Mouse (Mus musculus): ENCODE results near the gene Dnajc21. TPM values are rescaled to one million over a fixed set of nuclear protein-coding genes. Genes with fewer than 3 reads are reported as not detected.

The Dnajc21 gene
- polyA plus RNA-seq, 1 experiment from 2014 or later, result 16.3 TPM

DNA sequence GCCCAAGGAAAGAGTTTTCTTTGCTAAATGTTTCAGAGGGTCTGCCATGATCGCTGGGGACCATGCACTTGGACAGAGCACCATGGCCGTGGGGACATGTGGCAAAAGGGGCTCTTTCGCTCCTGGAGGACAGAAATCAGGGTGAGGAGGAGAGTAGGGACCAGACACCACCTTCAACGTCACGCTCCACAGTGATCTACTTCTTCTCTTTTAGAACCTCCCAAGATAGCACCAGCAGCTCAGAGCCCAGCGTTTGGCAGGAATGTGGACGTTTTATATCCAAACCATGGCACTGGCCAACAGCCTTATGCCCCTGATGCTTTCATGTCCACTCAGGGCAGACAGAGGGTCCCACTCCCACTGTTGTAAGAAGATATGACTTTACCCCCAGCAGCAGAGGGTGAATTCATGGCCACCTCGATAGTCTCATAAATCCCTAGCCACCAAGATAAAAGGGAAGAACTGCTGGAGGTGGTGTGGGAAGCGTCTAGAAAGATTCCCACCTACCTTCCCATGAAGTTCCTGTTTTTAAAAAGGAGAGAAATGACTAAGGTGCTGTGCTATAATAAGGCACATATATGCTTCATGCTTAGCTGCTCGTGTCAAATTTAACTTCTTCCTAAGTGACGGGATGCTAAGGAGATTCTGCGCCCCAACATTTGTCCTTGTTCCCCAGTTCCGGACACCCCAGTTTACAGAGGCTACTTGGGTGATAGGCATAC, 43.6 kb downstream of the Dnajc21 start:
- Histone ChIP-seq H3K4me2 (replicated peaks) (no peak overlapping the region), H3K27me3 (no peaks in the 10 kb centered on the region), H3K9me3 (no peaks in the 10 kb centered on the region), H3K4me1 (peaks cover 4% of the 10 kb centered on the region), H3K27ac (replicated peaks) (no peak overlapping the region), H3K36me3 (no peaks in the 10 kb centered on the region), H3K9ac (replicated peaks) (no peak overlapping the region), H3K4me3 (no peak overlapping the region)
- ATAC-seq (ENCODE audit: low FRiP score, low read depth), result no peak
- WGBS, result 94% methylated on average over 13 of the region's 13 CpGs

DNA sequence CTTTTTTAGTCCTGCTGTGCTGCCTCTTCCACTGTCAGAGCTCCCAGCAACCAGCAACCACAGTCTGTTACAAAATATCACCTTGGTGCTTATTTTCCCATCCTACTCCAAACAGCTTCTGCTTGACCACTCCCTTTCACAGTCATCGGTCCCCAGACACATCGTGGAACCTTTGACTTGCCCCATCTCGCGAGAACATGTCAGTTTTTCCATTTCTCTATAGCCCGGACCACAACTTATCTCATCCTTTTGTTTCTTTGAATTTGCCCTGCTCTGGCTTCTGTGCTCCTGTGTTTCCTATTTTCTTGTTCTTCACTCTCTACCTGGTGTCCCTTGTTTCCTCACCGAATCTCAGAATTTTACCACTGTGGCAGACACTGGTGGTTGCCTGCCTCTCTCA, 44.2 kb downstream of the Dnajc21 start:
- ATAC-seq (ENCODE audit: low FRiP score, low read depth), result no peak
- 96% methylated on average over 6 of the region's 6 CpGs for WGBS

DNA sequence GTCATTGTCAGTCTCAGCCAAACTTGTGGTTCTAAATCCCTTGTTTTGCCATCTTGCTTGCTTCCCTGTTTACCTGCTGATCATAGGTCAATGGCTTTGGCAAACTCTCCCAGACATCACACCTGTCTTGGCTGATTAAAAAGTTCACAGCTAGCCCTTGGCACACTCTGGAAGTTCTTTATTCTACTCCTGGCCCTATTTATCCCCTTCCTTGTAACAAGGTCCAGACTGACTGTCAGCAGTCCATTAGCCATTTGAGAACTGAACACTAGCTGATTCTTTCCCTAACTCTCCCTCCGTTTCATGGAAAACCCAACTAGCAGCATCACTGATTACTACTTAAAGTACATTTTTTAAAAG, 48.6 kb downstream of the Dnajc21 start:
- Histone ChIP-seq H3K9ac (replicated peaks) (no peak overlapping the region), H3K4me3 (no peak overlapping the region), H3K27me3 (no peaks in the 10 kb centered on the region), H3K4me1 (peaks cover 12% of the 10 kb centered on the region), H3K9me3 (no peaks in the 10 kb centered on the region), H3K36me3 (no peaks in the 10 kb centered on the region), H3K27ac (replicated peaks) (no peak overlapping the region), H3K4me2 (replicated peaks) (no peak overlapping the region)
- 0 out of 2 replicates have a peak, but pooled peaks have one; percentile 29 for ATAC-seq (ENCODE audit: low FRiP score, low read depth)
- 36% methylated on average over 1 of the region's 1 CpGs for WGBS

More for the DNA sequence above, 44.2 kb downstream of the Dnajc21 start:
- Histone ChIP-seq H3K4me2 (replicated peaks) (no peak overlapping the region), H3K27me3 (no peaks in the 10 kb centered on the region), H3K27ac (replicated peaks) (no peak overlapping the region), H3K9me3 (no peaks in the 10 kb centered on the region), H3K4me1 (peaks cover 9% of the 10 kb centered on the region), H3K36me3 (no peaks in the 10 kb centered on the region), H3K9ac (replicated peaks) (no peak overlapping the region), H3K4me3 (no peak overlapping the region)

DNA sequence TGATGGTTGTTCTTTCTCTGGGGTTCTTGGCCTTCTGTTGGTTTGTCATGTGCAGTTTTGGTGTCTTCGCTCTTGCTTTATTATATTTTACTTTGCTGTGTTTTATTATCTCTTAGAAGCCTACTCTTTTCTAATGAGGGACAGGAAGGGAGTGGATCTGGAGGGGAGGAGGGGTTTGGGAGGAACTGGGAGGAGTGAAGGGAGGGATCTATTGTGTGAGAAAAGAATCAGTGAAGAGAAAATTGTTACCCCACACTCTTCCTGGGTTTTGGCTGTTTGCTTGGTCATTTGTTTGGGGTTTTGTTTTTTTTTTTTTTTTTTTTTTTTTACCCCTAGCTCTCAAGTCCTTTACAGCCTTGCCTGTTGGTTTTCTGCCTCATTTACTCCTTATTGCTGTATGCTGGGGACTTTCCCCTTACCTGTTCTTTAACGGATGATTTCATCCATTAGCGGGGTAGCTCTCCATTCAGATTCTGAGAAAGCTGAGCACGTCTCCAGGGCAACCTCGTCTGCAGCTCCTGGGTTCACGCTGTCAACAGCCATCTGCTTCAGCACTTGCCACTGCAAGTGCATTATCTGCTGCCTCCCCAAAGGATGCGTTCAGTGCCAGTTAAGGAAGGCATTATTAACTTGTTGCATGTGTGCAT, 49.1 kb downstream of the Dnajc21 start:
- no peak overlapping the region for H3K4me3 ChIP-seq
- H3K27me3 ChIP-seq, result no peaks in the 10 kb centered on the region
- ATAC-seq (ENCODE audit: low FRiP score, low read depth), result peak; percentile 81

DNA sequence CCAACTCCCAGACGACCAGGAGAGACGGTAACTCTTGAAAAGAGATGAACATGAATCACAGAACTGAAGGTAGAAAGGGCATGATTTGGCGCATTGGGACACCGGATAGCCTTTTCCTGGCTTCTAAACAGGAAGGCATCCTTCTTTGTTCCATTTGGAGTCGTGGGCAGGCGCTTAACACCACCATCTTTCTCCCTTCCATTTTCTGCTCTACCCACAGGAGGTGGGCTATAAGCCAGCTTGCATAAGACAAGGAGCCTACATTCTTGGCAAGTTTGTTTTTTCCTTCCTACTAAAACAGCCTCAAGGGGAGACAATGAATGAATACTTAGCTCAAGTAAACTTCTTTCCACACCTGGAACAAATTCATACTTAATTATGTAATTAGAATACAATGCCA, 56.7 kb downstream of the Dnajc21 start:
- H3K4me2 ChIP-seq (replicated peaks), result no peak overlapping the region
- ATAC-seq (ENCODE audit: low FRiP score, low read depth), result no peak
- no peaks in the 10 kb centered on the region for H3K27me3 ChIP-seq
- no peak overlapping the region for H3K4me3 ChIP-seq
- no peaks in the 10 kb centered on the region for H3K9me3 ChIP-seq
- 89% methylated on average over 6 of the region's 6 CpGs for WGBS
- no peak overlapping the region for H3K27ac ChIP-seq (replicated peaks)
- H3K4me1 ChIP-seq, result no peaks in the 10 kb centered on the region
- no peaks in the 10 kb centered on the region for H3K36me3 ChIP-seq
- H3K9ac ChIP-seq (replicated peaks), result no peak overlapping the region

More for the DNA sequence above, 49.1 kb downstream of the Dnajc21 start:
- H3K9me3 ChIP-seq, result no peaks in the 10 kb centered on the region
- no peak overlapping the region for H3K9ac ChIP-seq (replicated peaks)
- H3K4me2 ChIP-seq (replicated peaks), result no peak overlapping the region
- no peak overlapping the region for H3K27ac ChIP-seq (replicated peaks)
- peaks cover 12% of the 10 kb centered on the region for H3K4me1 ChIP-seq
- WGBS, result 16% methylated on average over 7 of the region's 7 CpGs
- no peaks in the 10 kb centered on the region for H3K36me3 ChIP-seq

DNA sequence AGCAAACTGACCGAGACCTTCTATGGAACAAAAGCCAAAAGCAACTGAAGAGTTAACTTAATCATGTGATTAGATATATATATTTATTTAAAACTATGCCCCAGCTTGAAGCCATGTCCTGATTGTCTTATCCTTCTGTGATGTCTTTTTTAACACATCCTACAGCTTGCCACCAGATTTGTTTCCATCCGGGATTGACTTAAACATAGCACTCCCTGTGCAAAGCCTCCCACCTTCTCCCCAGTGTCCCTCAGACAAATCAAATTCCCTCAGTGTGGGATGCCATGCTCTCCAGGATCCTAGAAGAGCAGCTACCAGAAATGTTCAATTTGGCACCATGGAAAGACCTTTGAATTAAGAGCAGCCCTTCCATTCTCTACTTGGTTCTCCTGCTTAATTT, 59.4 kb downstream of the Dnajc21 start:
- ATAC-seq (ENCODE audit: low FRiP score, low read depth), result no peak
- no peak overlapping the region for H3K4me2 ChIP-seq (replicated peaks)
- H3K4me3 ChIP-seq, result no peak overlapping the region
- H3K4me1 ChIP-seq, result no peaks in the 10 kb centered on the region
- H3K36me3 ChIP-seq, result no peaks in the 10 kb centered on the region
- no peaks in the 10 kb centered on the region for H3K27me3 ChIP-seq
- WGBS, result 82% methylated on average over 2 of the region's 2 CpGs
- no peaks in the 10 kb centered on the region for H3K9me3 ChIP-seq
- no peak overlapping the region for H3K27ac ChIP-seq (replicated peaks)
- no peak overlapping the region for H3K9ac ChIP-seq (replicated peaks)

DNA sequence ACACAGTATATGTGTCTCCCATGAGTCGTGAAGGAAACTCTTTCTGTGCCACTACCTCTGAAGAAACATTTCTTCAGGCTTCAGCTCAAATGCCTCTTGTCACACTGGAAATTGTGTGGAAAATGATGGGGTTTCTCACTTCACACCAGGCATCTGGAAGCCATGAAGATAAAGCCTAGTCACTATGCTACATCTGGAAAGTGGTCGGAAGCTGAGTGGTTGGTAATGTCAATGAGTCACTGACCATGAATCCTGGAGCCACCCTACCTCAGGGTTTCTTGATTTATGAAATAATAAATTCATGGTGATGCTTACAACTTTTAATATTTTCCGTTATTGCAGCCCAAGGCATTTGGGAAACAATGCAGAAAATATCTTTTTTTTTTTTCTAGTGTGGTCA, 60.5 kb downstream of the Dnajc21 start:
- Histone ChIP-seq H3K4me1 (no peaks in the 10 kb centered on the region), H3K9me3 (no peaks in the 10 kb centered on the region), H3K27me3 (no peaks in the 10 kb centered on the region), H3K27ac (replicated peaks) (no peak overlapping the region), H3K4me2 (replicated peaks) (no peak overlapping the region), H3K9ac (replicated peaks) (no peak overlapping the region), H3K36me3 (no peaks in the 10 kb centered on the region), H3K4me3 (no peak overlapping the region)
- ATAC-seq (ENCODE audit: low FRiP score, low read depth), result no peak
- 87% methylated on average over 3 of the region's 3 CpGs for WGBS

DNA sequence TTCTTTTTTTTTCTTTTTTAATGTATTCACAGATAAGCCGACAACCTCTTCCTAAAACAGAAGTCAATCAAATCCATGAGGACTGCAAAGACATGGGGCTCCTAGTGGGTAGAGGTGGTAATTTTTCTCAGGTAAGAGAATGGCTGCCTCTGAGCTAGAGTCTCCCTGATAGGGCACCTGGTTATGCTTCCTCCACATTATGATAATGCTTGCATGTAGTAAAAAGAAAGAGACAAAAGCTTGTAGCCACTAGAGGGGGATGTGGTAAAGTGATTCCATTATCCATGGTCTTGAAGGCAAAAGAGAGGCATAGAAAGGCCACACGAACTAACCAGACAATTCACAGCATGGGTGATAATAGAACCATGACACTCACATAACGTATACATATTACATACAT, 69.9 kb downstream of the Dnajc21 start:
- Histone ChIP-seq H3K4me3 (no peak overlapping the region), H3K27me3 (no peaks in the 10 kb centered on the region), H3K36me3 (no peaks in the 10 kb centered on the region), H3K4me2 (replicated peaks) (no peak overlapping the region), H3K9ac (replicated peaks) (no peak overlapping the region), H3K27ac (replicated peaks) (no peak overlapping the region), H3K4me1 (no peaks in the 10 kb centered on the region), H3K9me3 (no peaks in the 10 kb centered on the region)
- no peak for ATAC-seq (ENCODE audit: low FRiP score, low read depth)
- WGBS, result 55% methylated on average over 3 of the region's 3 CpGs

DNA sequence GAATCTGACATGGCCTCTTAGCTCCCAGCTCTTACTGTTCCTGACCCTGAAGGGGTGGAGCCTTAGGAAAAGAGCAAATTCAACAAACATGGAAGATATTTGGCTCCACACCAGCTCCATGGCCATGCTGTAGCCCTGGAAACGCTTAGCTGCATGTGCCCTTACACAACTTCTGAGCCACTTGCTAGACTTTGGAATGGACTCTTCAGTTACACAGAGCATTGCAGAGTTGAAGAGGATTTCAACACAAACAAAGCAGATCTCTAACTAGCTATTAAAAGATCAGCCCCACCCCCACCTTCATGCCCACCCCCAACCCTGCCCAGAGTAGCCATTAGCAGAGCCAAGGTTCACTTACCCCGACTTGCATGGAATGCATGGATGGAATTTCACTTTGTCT, 70.5 kb downstream of the Dnajc21 start:
- 81% methylated on average over 2 of the region's 2 CpGs for WGBS
- Histone ChIP-seq H3K9me3 (no peaks in the 10 kb centered on the region), H3K27ac (replicated peaks) (no peak overlapping the region), H3K9ac (replicated peaks) (no peak overlapping the region), H3K4me1 (no peaks in the 10 kb centered on the region), H3K36me3 (no peaks in the 10 kb centered on the region), H3K4me2 (replicated peaks) (no peak overlapping the region), H3K4me3 (no peak overlapping the region), H3K27me3 (no peaks in the 10 kb centered on the region)
- no peak for ATAC-seq (ENCODE audit: low FRiP score, low read depth)

Other genes with a start within 250 kb of the Dnajc21 start
- gene Gm21973, start 145.1 kb downstream of the Dnajc21 start, polyA plus RNA-seq (2016; fragmentation: Nextera tagmentation; extraction: Ambion mirVana), result not detected in 2 replicates
- not detected in 2 replicates for gene Agxt2, start 112.0 kb downstream of the Dnajc21 start, polyA plus RNA-seq (2016; fragmentation: Nextera tagmentation; extraction: Ambion mirVana)
- 101 and 119 TPM in 2 replicates for gene Brix1, start 15.4 kb upstream of the Dnajc21 start, polyA plus RNA-seq (2016; fragmentation: Nextera tagmentation; extraction: Ambion mirVana)
- gene Rad1, start 15.5 kb upstream of the Dnajc21 start, polyA plus RNA-seq (2016; fragmentation: Nextera tagmentation; extraction: Ambion mirVana), result 41.3 and 42.4 TPM in 2 replicates
- not detected in 2 replicates for gene Ttc23l, start 88.2 kb upstream of the Dnajc21 start, polyA plus RNA-seq (2016; fragmentation: Nextera tagmentation; extraction: Ambion mirVana)
- 68.8 and 81.3 TPM in 2 replicates for gene Rai14, start 244.1 kb upstream of the Dnajc21 start, polyA plus RNA-seq (2016; fragmentation: Nextera tagmentation; extraction: Ambion mirVana)

All from midbrain, embryonic 12.5 days (tissue).